Mouse (Mus musculus) 3134 (cell line): Measurements from ENCODE around the gene Rasgef1b.

Source experiments
- DNase-seq: peaks from one replicate; pipeline ENCODE4 v3.0.0-alpha.2; 2011; ENCODE audit warnings: low spot score; ENCODE audit not compliant: insufficient read length; ENCODE audit errors: extremely low read depth

The Rasgef1b gene

DNA sequence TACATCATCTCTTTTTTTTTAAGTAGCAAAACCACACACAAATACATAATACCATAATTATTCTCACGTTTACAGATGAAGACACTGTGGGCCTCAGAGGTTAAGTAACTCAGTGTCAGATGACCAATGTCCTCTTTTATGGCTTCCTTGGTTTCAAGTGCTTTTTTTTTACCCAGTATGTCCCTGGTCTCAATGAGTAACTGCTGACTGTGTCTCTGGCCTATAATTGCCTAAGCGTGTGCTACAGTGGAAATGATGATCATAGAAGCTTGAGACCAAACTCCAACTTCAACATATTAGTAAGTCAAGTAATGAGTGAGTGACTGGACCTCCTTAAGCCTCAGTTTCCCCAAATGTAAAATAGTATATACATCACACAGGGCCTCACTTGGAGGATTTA lies 347.2 kb downstream of the Rasgef1b start:
- no peak for DNase-seq

DNA sequence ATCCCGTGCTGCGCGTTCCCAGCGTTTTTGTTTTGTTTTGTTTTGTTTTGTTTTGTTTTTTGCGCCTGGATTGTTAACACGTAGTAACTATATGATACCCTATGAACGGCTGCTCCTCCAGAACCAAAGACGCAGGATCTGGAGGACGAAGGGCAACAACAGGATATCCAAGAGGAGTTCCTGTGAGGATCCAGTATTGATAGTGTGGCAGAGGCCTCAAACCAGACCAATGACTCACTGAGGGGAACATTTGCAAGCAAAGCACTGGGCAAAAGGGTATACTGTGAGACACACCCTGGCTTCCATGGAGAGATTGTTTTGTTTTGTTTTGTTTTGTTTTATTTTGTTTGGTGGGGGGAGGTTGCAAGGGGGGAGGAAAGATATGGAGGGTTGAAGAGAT lies 348.0 kb downstream of the Rasgef1b start:
- no peak for DNase-seq

DNA sequence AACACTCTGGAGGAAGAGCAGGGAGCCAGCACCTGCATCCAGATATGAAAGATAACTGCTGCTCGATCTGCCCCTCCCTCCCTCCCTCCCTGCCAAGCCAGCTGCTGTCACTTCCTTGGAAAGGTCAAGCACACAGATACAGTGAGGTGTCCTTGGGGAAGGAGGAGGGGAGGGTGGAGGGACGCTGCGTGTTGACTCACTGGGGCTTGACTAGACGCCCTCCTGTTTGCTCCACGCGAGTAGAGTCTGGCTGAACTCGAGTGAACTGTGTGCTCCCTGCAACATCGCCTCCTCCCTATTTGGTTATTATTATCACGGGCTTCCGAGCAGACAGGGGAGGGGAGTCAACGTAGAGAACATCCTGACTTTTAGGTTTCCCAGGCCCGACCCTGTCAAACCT lies 348.7 kb downstream of the Rasgef1b start:
- no peak for DNase-seq

DNA sequence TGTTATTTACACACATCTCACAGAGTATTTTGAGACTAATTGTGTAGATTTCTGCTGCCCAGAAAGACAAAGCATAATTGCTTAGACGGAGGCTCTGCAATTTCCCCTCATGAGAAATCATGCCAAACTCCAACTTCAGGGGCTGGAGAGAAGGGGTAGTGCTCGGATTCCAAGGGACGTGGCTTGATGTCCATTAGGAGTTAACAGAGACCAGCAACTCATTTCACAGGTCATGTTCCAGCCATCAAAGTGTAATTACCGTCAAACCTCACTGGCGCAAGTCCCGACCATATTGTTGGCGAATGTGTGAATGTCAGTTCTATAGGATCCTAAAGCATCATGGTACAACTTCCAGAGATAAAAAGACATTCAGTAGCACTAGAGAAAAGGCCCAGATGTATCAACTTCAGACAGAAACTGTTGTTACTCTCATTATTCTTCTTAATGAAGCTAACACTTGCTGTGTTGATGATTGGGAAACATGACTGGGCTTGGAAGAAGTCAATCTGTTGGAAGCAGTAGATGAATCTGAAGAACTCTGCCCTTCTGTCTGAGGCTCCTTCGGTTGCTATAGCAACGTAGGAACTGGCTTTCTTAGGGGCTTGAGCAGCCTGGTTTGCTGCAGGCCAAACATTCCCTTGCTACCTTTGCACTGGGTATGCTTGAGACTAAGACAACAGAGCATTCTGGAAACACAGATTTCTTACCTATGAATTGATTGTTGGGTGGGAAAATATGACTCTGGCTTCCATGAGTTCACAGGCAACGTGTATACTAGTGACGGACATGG lies 350.2 kb downstream of the Rasgef1b start:
- DNase-seq, result no peak

DNA sequence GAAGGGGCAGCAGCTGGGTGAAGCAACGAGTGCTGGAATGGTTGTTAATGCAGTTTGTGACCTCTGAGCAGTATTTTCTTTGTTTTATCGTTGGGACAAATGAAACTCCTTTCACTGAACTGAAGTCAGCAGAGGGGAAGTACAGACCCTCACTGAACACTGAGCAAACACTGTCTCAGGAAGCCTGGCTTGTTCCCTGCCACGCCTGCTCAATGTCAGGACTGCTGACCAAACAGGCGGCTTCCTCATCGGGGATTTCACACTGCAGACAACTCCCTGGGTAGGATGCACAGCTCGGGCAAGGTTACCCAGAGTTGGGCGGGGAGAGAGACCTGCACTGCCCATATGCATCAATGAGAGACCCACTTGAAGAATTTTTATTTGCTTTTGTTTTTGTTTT lies 353.1 kb downstream of the Rasgef1b start:
- no peak for DNase-seq

DNA sequence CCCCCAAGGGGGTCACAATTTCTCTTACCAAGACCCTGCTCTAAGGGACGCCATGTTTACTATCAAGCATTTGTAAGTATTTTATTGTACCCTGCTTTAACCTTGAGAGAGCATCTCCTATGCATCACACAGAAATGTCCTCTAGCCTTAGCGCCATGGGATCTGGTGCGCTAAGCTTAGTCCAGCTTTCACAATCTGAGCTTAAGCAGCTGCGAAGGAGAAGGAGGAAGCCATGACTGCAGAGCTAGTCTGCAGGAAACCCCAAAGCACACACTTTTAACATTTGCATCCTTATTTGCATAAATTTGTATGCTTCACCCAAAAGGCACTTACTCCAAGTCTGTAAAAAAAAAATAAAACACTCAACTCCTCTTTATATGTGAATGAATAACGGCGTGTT lies 354.4 kb downstream of the Rasgef1b start:
- no peak for DNase-seq

DNA sequence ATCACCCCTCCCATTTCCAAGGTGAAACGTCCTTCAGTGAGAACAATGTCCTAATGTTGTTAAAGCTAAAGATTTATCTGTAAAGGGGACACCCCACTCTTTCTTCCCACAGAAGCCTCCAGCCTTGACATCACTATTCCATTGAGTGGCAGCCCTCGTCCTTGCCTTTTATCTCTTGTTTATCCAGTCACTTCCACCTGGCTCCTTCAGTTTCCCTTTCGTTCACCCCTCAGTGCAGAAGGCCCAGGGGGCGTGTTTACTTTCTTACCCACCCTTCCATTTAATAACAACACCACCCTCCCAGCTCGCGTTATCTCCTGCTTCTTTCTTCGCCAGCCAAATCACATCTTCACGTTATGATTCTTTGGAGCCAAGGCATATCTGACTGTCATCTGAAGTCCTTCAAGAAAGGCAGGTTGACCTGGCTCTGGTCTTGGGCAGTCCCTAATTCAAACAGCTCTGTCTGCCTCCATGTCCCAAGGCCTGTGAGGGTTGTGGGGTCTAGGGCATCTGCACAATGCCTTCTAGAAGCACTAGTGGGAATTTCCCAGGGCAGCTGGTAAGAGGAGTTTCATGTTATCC lies 355.2 kb downstream of the Rasgef1b start:
- no peak for DNase-seq

DNA sequence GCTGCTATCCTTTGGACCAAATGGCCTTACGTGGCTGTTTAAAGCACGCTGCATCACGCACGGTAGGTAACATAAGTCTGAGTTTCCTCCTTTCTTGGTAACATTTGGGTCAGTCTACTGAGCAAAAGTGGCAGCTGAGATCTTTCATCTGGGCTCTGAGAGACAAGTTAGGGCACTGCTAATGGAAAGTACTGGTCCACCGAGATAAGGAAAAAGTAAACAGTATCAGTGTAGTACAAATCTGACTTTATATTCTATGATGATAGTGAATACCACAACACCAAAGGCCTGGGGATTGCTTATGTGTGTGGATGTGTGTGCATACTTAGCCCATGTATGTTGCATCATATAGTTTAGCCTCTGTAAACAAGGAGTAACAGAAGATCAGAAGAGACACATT lies 358.2 kb downstream of the Rasgef1b start:
- no peak for DNase-seq

DNA sequence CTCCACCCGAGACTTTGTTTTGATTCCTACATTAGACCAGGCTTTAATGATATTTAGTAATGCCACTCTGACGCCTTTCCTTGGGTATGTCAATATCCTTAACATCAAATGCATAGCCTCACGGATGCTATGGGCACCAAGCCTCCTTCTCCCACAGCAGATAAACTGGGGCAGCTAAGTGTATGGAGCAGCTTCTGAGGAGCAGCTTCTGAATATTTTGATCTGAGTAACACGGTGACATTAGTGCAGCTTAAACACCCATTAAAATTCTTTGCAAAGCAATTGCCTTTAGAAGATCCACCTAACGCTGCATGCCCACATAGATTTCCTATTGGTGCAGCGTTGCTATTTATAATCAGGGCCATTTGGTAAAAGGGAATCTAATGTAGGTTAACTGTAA lies 359.6 kb downstream of the Rasgef1b start:
- no peak for DNase-seq

DNA sequence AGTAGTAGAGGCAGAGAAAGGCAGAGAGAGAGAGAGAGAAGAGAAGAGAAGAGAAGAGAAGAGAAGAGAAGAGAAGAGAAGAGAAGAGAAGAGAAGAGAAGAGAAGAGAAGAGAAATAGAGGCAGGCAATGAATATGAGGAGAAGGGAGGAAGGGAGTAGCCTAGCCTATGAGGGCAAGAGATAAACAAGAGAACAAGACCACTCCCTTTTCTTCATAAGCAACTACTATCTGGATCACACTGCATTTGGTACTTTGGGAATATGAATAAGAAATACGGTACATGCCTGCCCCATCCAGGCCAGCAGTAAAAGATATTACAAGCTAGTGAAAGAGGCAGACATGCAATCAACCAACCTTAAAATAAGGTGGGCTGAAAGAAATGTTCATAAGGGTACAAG lies 360.2 kb downstream of the Rasgef1b start:
- no peak for DNase-seq

DNA sequence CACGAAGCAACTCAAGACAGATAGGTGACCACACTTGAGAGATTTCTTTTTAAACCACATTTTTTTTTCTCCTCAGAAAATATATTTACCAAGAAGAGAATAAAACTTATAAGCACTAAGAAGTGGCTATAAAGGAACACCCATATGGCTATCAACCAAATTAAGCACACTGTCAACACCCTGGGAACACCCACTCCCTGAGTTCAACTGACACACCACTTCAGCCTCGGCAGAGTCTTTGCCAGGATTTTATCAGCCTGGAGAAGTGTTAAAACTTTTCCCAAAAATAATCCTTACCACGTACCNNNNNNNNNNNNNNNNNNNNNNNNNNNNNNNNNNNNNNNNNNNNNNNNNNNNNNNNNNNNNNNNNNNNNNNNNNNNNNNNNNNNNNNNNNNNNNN lies 368.3 kb downstream of the Rasgef1b start:
- no peak for DNase-seq

DNA sequence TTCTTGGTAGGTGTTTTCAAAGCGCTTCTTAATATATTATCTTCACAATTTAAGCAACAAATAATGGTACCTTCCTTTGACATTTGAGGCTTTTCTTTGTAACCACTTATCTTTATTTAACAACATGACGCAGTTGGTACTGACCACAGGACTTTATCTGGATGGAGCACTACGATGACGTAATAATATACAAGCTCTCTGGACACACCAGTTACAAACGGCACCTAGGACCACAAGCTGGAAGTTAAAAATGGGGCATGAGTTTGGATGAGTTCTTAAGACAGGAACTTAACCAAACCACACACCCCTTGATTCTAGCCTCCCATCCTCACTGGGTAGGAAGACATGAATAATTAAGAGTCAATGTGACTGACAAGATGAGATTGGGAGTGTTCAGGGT lies 369.6 kb downstream of the Rasgef1b start:
- no peak for DNase-seq

DNA sequence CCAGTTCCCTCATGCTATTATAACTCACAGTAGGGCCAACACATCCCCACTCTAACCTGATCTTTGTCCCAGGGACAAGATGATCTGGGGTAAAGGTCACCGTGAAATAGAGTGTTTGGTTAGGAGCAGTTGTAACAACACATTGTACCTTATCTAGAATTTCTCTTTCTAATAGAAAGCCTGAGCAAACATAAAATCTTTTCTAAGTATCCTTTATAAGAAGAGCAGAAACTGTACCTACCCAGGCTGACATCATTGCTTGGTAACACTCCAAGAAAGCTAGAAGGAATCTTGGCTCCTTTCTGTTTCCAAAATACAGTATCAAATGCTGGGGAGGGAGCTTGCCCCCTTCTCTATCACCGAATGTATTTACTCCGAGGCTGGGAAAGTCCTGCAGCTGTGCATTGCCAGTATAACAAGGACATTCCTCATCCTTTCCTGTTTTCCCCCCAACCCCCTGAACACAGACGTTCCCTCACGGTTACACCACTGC lies 374.2 kb downstream of the Rasgef1b start:
- DNase-seq, result no peak

DNA sequence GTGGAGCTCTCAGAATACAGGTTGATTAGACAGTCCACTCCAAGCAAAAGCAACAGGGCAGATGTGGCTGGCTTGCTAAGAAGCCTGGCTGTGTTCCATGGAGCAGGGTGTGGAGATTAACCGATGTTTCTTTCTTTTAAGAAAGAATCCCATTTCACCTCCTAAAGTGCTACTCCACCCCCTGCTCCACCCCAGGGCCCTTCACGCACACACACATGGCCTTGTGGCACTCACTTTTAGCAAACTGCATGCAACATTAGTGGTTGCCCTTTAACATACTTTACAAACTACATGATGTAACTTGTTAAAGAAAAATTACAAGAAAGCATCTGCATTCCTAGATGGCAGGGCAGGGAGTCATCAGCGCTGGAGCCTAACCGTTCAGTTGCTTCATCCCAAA lies 378.8 kb downstream of the Rasgef1b start:
- no peak for DNase-seq

DNA sequence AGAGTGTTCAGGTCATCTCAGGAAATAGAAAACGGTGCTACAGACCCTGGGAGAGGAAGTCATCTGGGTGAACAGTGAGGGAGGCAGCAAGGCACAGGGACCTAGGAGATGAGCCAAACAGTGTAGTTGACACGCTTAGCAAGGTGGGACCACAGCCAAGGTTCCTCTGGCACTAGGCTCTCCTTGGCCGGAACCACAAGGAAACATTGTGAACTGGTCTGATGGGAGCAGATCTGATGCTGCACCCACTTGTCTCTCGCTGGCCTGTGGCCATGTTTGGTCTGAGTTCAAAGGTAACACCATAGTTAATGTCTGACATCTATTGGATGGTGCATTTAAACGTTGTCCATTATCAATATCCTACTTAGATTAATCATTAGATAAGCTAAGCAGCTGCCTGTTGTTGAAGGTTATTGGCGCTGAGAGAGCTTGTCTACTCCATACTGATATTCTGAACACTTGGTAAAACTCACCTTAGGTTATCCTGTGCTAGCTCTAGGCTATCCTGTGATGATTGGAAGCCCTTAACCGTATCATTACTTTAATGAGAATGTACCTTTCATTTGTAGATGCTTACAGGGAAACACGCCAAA lies 380.5 kb downstream of the Rasgef1b start:
- no peak for DNase-seq

DNA sequence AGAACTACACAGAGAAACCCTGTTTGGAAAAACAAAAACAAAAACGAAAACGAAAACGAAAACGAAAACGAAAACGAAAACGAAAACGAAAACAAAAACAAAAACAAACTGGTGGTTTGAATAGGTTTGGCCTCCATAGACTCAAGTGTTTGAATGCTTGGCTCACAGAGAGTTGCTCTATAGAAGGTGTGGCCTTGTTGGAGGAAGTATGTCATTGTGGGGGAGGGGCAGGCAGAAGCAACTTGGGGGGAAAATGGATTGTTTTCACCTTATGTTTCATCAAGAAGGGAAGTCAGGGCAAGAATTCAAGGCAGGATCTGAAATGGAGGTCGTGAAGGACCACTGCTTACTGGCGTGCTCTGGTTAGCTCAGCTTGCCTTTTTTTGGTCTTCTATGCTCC lies 386.3 kb downstream of the Rasgef1b start:
- DNase-seq, result no peak

DNA sequence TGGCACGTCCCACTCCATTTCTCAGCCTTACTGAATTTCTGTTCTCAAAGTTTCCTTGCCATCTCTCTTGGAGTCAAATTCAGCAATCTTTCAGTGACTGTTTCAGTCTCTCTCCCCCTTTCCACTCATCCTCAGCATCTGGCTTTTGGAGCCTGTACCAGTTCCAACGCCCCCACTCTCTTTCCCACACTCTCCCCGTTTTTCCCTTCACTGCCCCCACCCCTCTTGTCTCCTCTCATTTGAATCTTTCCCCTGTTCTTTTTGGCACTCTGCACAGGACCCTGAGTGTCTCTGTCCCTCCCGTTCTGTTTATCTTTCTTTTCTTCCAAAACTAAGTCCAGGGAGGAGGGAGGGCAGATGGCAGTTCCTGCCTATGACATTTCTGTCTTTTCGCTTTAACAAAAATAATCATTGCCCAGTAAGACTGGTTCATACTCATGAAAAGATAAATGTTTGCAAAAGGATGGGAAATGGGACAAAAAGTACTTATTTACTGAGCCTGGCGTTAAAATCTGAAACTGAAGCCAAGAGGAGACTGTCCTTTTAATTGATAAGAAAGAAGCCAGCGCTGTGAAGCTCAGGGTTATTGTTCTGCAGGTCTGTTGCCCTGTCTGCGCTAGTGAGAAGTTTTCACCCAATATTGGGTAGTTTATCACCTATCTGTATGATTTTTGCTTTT lies 388.4 kb downstream of the Rasgef1b start:
- DNase-seq, result no peak

DNA sequence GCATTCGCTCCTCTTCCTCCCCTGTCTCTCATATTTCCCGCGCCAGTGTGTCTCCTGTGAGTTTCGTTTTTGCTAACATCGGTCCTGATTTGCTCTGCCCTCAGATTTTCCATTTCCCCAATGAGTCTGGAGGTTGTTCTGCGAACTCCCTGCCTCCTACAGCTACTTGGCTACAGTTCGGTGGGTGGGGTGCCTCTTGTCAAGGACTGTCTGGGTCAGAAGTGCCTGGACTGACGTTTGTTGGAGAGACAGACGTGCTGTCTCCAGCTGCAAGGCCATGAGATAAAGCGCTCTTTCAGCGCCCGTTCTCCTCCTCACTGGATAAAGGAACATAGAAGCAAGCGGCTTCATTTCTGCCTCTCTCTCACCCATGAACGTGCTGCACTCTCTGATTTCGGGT lies 389.1 kb downstream of the Rasgef1b start:
- no peak for DNase-seq

DNA sequence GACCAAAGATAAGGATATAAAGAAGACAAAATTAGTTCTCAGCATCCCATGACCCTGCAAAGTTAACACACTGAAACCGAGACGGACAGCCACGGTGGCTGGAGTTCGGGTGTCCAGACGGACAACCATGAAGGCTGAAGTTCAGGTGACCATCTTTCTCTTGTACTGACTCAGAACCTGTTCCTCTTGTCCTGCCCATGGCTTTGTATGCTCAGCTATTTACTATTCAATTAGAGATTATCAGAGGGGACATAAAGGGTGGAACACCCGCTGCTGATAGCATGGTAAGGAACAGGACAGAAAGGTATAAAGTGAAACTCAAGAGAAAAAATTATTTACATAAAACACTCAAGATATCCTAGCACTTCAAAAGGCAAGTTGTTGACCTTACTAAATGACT lies 390.0 kb downstream of the Rasgef1b start:
- DNase-seq, result no peak

DNA sequence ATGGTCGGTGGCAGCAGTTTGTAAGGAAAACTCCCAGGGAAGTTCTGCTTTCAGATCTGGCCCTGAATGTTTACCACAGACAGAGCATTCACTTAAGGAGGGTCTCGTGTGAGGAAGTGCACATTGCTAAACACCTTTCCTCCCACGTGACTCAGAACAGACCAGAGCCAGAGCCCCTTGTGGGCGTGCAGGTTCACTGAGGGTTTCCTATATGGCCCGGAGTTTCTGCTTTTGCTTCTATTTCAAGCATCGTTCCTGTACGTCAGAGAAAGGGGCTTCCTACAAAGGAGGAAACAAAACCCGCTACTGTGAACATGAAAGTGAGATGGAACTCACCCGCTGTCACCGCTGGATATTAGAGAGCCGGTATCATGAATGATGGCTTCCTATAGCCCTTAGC lies 392.4 kb downstream of the Rasgef1b start:
- DNase-seq, result no peak

DNA sequence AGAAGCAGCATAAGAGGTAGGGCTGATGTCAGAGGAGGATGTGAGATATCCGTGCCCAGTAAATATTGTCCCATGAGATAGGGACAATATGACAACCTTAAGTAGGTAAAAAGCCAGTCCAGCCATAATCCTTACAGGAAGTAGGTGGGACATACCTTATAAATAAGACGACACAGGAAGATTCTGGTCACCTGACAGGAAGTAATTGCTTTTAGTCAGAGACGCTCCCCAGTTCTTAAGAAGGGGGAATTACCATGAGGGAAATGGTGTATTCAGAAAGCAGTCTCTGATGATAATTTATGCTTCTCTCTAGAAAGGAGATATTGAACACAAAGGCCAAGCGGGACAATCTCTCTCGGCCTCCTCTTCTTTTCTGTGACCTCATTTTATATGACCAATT lies 394.8 kb downstream of the Rasgef1b start:
- no peak for DNase-seq

DNA sequence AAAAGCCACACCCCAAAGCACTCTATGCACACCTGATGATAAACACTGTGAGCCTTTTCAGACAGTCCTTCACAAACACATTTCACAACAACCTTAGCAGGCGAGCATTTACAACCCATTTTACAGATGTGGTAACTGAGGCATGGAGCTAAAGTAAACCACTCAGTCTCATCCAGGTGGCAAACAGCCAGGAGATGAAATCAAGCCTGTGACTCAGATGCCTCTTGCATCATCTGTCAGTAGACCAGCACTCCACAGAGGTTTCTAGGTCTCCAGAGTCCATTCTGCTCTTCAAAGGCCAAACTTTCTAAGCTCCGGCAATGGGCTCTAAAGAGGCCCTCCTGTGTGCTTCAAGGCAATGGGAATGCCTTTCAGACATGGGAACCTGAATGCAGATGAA lies 396.8 kb downstream of the Rasgef1b start:
- DNase-seq, result no peak
